Mouse (Mus musculus) bone marrow macrophage, adult 2 months (primary cell): ENCODE measurements at regions not wholly inside any gene's neighbourhood (a gene's known extent, or its start where the extent isn't known, plus 50 kb on each side); places are given as distances from the start of the nearest gene placed in this dataset.

Experiments used
- CTCF ChIP-seq: IDR thresholded peaks from 2 replicates; pipeline ENCODE4 v1.5.1; 2012; ENCODE audit warnings: low read depth, mild to moderate bottlenecking, low read length, moderate library complexity
- POLR2A ChIP-seq: IDR thresholded peaks from 2 replicates; pipeline ENCODE4 v1.6.1; 2012; ENCODE audit warnings: mild to moderate bottlenecking, low read depth, low read length, borderline replicate concordance

- TF ChIP-seq POLR2A (no peak), CTCF (no peak)
These were observed 184.6 kb upstream of the Sp8 start for GRCm38 (mm10) chr12:118661575-118661974.
